Mouse (Mus musculus) C2C12 (cell line): ENCODE measurements around the gene Fars2. TPM values are rescaled to one million over a fixed set of nuclear protein-coding genes. Genes with fewer than 3 reads are reported as not detected.
"Not testable (repeated sequence)": the region's sequence is repeated elsewhere in the genome, so short reads cannot be mapped to it uniquely, and the experiment has no call there.

ENCODE experiments used
- H3K27me3 ChIP-seq: one replicate; pipeline ENCODE4 v1.6.1; 2011; ENCODE audit not compliant: control insufficient read depth, insufficient read depth, insufficient read length
- H3K36me3 ChIP-seq: one replicate; pipeline ENCODE4 v1.6.1; 2011; ENCODE audit not compliant: control insufficient read depth, insufficient read depth
- H3K4me3 ChIP-seq: one replicate; pipeline ENCODE4 v1.5.1; 2011; ENCODE audit warnings: mild to moderate bottlenecking, control low read depth; ENCODE audit not compliant: poor library complexity, insufficient read depth, severe bottlenecking
- H3K79me2 ChIP-seq: one replicate; pipeline ENCODE4 v1.6.1; 2011; ENCODE audit not compliant: control insufficient read depth, insufficient read depth
- H3K79me3 ChIP-seq: one replicate; pipeline ENCODE4 v1.6.1; 2011; ENCODE audit warnings: low read depth, control low read depth
- H3ac ChIP-seq: one replicate; pipeline ENCODE3; 2011; ENCODE audit warnings: low read depth; ENCODE audit not compliant: control insufficient read depth, insufficient read length
- CEBPB ChIP-seq: IDR thresholded peaks from one replicate; pipeline ENCODE4 v1.6.1; 2011; ENCODE audit warnings: low read depth, mild to moderate bottlenecking, control low read depth, moderate library complexity
- CTCF ChIP-seq: IDR thresholded peaks from one replicate; pipeline ENCODE4 v1.5.1; 2011; ENCODE audit not compliant: control insufficient read depth, insufficient read depth, insufficient read length
- FOSL1 ChIP-seq: IDR thresholded peaks from one replicate; pipeline ENCODE4 v1.8.0; 2011; ENCODE audit warnings: mild to moderate bottlenecking, low read length; ENCODE audit not compliant: poor library complexity, insufficient read depth, severe bottlenecking
- MAX ChIP-seq: IDR thresholded peaks from one replicate; pipeline ENCODE4 v1.6.1; 2011; ENCODE audit warnings: mild to moderate bottlenecking, control low read depth
- MYOD1 ChIP-seq: IDR thresholded peaks from one replicate; pipeline ENCODE4 v1.6.1; 2011; ENCODE audit warnings: low read depth; ENCODE audit not compliant: control insufficient read depth, insufficient read length
- MYOG ChIP-seq: IDR thresholded peaks from one replicate; pipeline ENCODE4 v1.6.1; 2011; ENCODE audit not compliant: control insufficient read depth, insufficient read length; ENCODE audit errors: extremely low read depth
- USF1 ChIP-seq: IDR thresholded peaks from one replicate; pipeline ENCODE4 v1.6.1; 2011; ENCODE audit warnings: low read depth, mild to moderate bottlenecking, control low read depth, moderate library complexity
- polyA plus RNA-seq: library from polyadenylated mRNA; unstranded; fragments of >200 nt; fragmentation: generic; extraction: Trizol; gene quantifications from one replicate; pipeline ENCODE4 v1.2.1, GENCODE M21; 2012; ENCODE audit warnings: missing spikeins

Gene Fars2
- polyA plus RNA-seq, 1 experiment, result 25.9 TPM

GRCm38 (mm10) chr13:36448565-36448964 lies 331.4 kb downstream of the Fars2 start:
- no peaks in the 10 kb centered on the region for H3K79me2 ChIP-seq
- no peaks in the 10 kb centered on the region for H3K36me3 ChIP-seq
- H3ac ChIP-seq, result no peak overlapping the region
- H3K27me3 ChIP-seq, result no peaks in the 10 kb centered on the region
- TF ChIP-seq CTCF (no peak), MAX (no peak), MYOG (no peak), FOSL1 (no peak), CEBPB (no peak), USF1 (no peak), MYOD1 (no peak)
- no peaks in the 10 kb centered on the region for H3K79me3 ChIP-seq
- no peak overlapping the region for H3K4me3 ChIP-seq

- Histone ChIP-seq H3K4me3 (no peak overlapping the region), H3ac (no peak overlapping the region), H3K79me2 (no peaks in the 10 kb centered on the region), H3K36me3 (no peaks in the 10 kb centered on the region), H3K79me3 (no peaks in the 10 kb centered on the region), H3K27me3 (no peaks in the 10 kb centered on the region)
- TF ChIP-seq USF1 (no peak), MAX (no peak), CTCF (no peak), MYOG (no peak), FOSL1 (no peak), MYOD1 (no peak), CEBPB (no peak)
Measured at GRCm38 (mm10) chr13:36451437-36451836, 334.2 kb downstream of the Fars2 start.

GRCm38 (mm10) chr13:36460473-36460872 lies 343.3 kb downstream of the Fars2 start:
- no peak overlapping the region for H3K4me3 ChIP-seq
- no peaks in the 10 kb centered on the region for H3K36me3 ChIP-seq
- H3K27me3 ChIP-seq, result no peaks in the 10 kb centered on the region
- H3K79me3 ChIP-seq, result no peaks in the 10 kb centered on the region
- H3K79me2 ChIP-seq, result no peaks in the 10 kb centered on the region
- H3ac ChIP-seq, result no peak overlapping the region
- TF ChIP-seq CTCF (no peak), CEBPB (no peak), MYOG (no peak), USF1 (no peak), FOSL1 (no peak), MAX (no peak), MYOD1 (no peak)

GRCm38 (mm10) chr13:36463669-36464068 lies 346.5 kb downstream of the Fars2 start:
- Histone ChIP-seq H3K4me3 (no peak overlapping the region), H3K79me2 (no peaks in the 10 kb centered on the region), H3K27me3 (no peaks in the 10 kb centered on the region), H3K36me3 (no peaks in the 10 kb centered on the region), H3K79me3 (no peaks in the 10 kb centered on the region), H3ac (no peak overlapping the region)
- TF ChIP-seq MYOD1 (no peak), FOSL1 (no peak), MAX (no peak), CTCF (no peak), USF1 (no peak), CEBPB (no peak), MYOG (no peak)

- not testable (repeated sequence) for H3K79me3 ChIP-seq, H3K79me2 ChIP-seq, H3K4me3 ChIP-seq, H3K36me3 ChIP-seq, H3ac ChIP-seq, H3K27me3 ChIP-seq
Measured at GRCm38 (mm10) chr13:36466076-36466475, 348.9 kb downstream of the Fars2 start.

GRCm38 (mm10) chr13:36466515-36466921 lies 349.3 kb downstream of the Fars2 start:
- Histone ChIP-seq H3K4me3 (no peak overlapping the region), H3K36me3 (no peaks in the 10 kb centered on the region), H3K27me3 (no peaks in the 10 kb centered on the region), H3K79me2 (no peaks in the 10 kb centered on the region), H3K79me3 (no peaks in the 10 kb centered on the region), H3ac (no peak overlapping the region)
- TF ChIP-seq MYOG, result no peak
- no peak for TF ChIP-seq USF1
- TF ChIP-seq MAX, result no peak
- no peak for TF ChIP-seq FOSL1
- no peak for TF ChIP-seq MYOD1
- no peak for TF ChIP-seq CTCF
- no peak for TF ChIP-seq CEBPB
